Mouse (Mus musculus): ENCODE measurements around the gene Pds5a. TPM values are rescaled to one million over a fixed set of nuclear protein-coding genes. Genes with fewer than 3 reads are reported as not detected.
A peak's percentile ranks its signal among the peaks of the same experiment; 100 is the strongest.
"Not testable (repeated sequence)": the region's sequence is repeated elsewhere in the genome, so short reads cannot be mapped to it uniquely, and the experiment has no call there.

Gene Pds5a
- 10 to 100 TPM; 40.6 to 42.9 TPM for total RNA-seq (2021)
- long read RNA-seq, experiment 1, full-length matches to known transcripts = 1 of 10 reads
- long read RNA-seq, experiment 1, partial matches to known transcripts = 1 of 10 reads
- long read RNA-seq, experiment 1, other reads (novel, unspliced or antisense) = 8 of 10 reads
- long read RNA-seq, experiment 2, full-length matches to known transcripts = 2 of 11 reads
- long read RNA-seq, experiment 2, partial matches to known transcripts = 0 of 11 reads
- long read RNA-seq, experiment 2, other reads (novel, unspliced or antisense) = 9 of 11 reads

GRCm38 (mm10) chr5:65697836-65698758, at the start of gene Pds5a:
Gene Pds5a (minus strand): TSS chr5:65698273.
- intact Hi-C loops (cut with DNase I; ENCODE audit: low total_unique reads) = loop anchor here (5.0 to 10.0 kb wide), 2 partner anchors 161 to 293 kb away; partner anchors contain the start of genes Smim14 and Ube2k
- DNase-seq = peak; percentile 91

GRCm38 (mm10) chr5:65746908-65747307, 48.8 kb upstream of the Pds5a start:
- DNase-seq = no peak
- intact Hi-C loops (cut with DNase I; ENCODE audit: low total_unique reads) = no loop called here

- no peak for DNase-seq
- intact Hi-C loops (cut with DNase I; ENCODE audit: low total_unique reads) = no loop called here
These were observed 41.3 kb upstream of the Pds5a start for GRCm38 (mm10) chr5:65739366-65739765.

- intact Hi-C loops (cut with DNase I; ENCODE audit: low total_unique reads) = no loop called here
- DNase-seq = no peak
These were observed 37.5 kb upstream of the Pds5a start for GRCm38 (mm10) chr5:65735601-65736000.

- intact Hi-C loops (cut with DNase I; ENCODE audit: low total_unique reads) = no loop called here
- DNase-seq = peak; percentile 30
These were observed 33.3 kb upstream of the Pds5a start for GRCm38 (mm10) chr5:65731173-65732007.

DNA sequence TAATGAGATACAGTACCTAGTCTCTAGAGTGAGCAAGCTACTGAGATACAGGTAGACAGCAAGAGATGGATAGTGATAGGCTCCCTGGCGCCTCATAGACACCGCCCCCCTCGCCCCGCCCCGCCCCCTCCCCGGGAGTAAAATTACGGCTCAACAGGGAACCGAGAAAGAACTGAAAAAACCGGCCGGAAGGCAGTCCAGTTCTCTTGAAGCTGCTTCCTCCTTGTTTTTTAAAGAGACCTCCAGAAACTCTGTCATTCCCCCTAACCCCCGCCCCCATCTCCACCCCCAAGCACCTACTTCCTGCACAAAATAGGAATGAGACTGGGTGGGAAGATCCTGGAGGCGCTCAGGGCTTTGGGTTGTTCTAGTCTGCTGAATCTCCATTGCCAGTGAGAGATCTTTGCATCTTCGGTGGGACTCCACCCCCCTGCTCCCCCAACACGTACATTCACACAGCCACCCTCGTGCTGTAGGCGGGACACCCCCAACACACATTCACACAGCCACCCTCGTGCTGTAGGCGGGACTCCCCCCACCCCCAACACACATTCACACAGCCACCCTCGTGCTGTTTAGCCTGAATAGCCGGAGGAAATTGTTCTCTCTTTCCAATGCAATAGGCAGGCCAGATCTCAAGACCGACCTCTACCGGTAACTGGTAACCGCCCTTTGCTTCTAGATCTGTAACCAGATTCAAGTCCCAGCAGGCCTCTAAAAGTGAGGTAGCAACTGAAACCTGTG, 26.4 kb upstream of the Pds5a start:
- intact Hi-C loops (cut with DNase I; ENCODE audit: low total_unique reads) = no loop called here
- peak; percentile 30 for DNase-seq

- intact Hi-C loops (cut with DNase I; ENCODE audit: low total_unique reads) = no loop called here
- no peak for DNase-seq
These were observed 20.3 kb upstream of the Pds5a start for GRCm38 (mm10) chr5:65718368-65718767.

DNA sequence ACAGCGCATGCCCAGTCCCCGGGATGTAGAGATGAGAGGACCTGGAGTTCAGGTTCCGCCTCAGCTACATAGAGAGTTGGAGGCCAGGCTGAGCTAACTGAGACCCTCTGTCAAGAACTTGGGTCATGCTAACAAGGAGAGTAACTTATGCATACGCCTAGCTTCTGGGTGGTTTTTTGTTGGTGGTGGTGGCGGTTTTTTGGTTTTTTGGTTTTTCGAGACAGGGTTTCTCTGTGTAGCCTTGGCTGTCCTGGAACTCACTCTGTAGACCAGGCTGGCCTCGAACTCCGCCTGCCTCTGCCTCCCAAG, 19.8 kb upstream of the Pds5a start:
- DNase-seq; intact Hi-C loops (cut with DNase I; ENCODE audit: low total_unique reads): not testable (repeated sequence)

DNA sequence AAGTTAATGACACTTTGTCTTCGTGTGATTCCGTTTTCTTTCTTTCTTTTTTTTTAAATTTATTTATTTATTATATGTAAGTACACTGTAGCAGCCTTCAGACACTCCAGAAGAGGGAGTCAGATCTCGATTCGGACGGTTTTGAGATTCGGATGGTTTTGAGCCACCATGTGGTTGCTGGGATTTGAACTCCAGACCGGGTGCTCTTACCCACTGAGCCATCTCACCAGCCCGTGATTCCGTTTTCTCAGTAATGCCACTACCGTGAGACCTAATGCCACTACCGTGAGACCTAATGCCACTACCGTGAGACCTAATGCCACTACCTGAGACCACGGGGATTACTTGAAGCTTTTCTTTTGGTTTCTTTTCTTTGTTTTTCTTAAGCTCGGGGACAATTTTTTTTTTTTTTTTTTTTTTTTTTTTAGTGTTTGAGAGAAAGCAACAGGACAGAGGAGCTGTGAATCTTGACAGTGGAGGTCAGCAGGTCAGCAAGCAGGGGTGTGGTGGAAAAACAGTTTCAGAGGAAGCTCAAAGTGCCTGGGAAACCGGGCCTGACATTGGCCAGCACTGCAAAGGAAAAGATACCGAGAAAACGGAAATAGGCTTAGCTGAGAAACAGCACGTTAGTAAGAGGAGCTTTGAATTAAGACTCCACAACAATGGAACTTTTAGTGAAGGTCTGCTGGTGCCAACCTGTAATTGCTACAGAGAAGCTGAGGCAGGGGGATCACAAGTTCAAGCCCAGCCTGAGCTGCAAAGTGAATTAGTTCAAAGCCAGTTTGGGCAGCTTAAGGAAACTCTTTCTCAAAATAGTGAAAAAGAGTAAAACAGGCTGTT, 19.2 kb upstream of the Pds5a start:
- intact Hi-C loops (cut with DNase I; ENCODE audit: low total_unique reads) = no loop called here
- no peak for DNase-seq

DNA sequence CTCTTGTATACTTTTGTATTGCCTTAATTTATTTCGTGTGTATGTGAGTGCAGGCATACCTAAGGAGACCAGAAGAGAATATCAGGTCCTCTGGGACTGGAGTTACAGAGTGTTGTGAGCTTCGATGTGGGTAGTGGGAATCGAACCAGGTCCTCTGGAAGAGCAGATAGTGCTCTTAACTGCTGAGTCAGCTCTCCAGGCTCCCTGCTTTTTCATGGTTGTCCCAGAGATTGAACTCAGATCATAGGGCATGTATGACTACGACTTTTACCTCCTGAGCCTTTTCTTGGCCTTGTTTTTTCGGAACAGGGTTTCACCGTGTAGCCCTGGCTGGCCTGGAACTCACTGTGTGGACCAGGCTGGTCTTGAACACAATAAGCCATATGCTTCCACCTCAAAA, 17.0 kb upstream of the Pds5a start:
- DNase-seq = no peak
- intact Hi-C loops (cut with DNase I; ENCODE audit: low total_unique reads) = no loop called here

DNA sequence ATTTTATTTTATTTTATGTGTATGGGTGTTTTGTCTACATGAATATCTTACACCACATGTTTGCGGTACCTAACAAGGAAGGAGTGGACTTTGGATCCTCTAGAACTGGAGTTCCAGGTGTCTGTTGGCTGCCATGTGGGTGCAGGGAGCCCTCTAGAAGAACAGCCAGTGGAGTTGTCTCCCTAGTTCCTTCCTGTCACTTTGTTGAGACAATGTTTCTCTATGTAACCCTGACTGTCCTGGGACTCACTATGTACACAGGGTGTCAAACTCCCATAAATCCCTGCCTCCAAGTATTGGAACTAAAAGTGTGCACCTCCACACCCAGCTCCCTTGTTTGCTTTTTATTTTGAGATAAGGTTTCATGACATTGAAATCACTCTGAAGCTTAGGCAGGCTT, 13.4 kb upstream of the Pds5a start:
- intact Hi-C loops (cut with DNase I; ENCODE audit: low total_unique reads) = no loop called here
- DNase-seq = no peak

DNA sequence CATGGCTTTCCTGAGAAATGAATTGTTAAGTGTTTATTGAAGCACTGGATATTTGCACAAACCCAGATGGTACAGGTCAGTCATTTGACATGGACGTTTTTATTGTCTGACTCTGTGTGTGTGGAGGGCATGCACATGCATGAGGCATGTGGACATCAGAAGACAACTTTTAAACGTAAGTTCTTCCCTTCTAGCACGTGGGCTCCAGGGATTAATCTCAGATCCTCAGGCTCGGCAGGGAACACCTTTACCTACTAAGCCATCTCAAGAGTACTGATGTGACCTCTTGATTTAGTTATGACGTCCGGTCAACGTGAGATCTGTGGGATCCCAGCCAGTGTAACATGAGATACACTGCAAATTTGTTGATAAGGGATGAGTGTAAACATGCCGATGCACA, 12.2 kb upstream of the Pds5a start:
- intact Hi-C loops (cut with DNase I; ENCODE audit: low total_unique reads) = no loop called here
- no peak for DNase-seq

GRCm38 (mm10) chr5:65706979-65707378, 8.9 kb upstream of the Pds5a start:
- no peak for DNase-seq
- intact Hi-C loops (cut with DNase I; ENCODE audit: low total_unique reads) = no loop called here

- DNase-seq = no peak
- intact Hi-C loops (cut with DNase I; ENCODE audit: low total_unique reads) = no loop called here
These were observed 8.1 kb upstream of the Pds5a start for GRCm38 (mm10) chr5:65706171-65706570.

GRCm38 (mm10) chr5:65704765-65705678, 6.9 kb upstream of the Pds5a start:
- no peak for DNase-seq
- intact Hi-C loops (cut with DNase I; ENCODE audit: low total_unique reads) = no loop called here

DNA sequence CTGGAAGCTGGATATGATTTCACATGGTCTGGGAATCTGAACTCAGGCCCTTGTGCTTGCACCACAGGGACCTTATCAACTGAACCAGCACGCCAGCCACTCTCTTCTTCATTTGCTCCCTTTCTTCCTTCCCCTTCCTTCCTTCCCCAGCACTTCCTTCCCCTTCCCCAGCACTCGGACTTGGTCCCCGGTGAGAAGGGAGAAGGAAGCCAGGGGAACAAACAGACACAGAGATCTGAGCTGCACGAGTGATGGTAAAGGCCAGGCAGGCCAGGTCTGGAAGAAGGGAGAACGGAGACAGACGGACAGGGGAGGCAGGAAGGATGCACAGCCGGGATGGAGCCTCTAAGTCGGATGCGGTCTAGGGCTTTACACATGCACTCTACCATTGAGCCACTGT, 5.2 kb upstream of the Pds5a start:
- intact Hi-C loops (cut with DNase I; ENCODE audit: low total_unique reads) = no loop called here
- DNase-seq = no peak

- DNase-seq = no peak
- intact Hi-C loops (cut with DNase I; ENCODE audit: low total_unique reads) = no loop called here
These were observed 2.0 kb upstream of the Pds5a start for GRCm38 (mm10) chr5:65700102-65700501.
